Mouse (Mus musculus) stomach, embryonic 15.5 days (tissue): ENCODE measurements at regions not wholly inside any gene's neighbourhood (a gene's known extent, or its start where the extent isn't known, plus 50 kb on each side); places are given as distances from the start of the nearest gene placed in this dataset.
A peak's percentile ranks its signal among the peaks of the same experiment; 100 is the strongest.

Experiments used
- ATAC-seq: fragments of 200-750 bp; cut with Nextera tagmentation; 2 replicates; pipeline ENCODE4 v1.8.0; 2017; ENCODE audit warnings: low read depth, moderate number of reproducible peaks, moderate TSS enrichment; ENCODE audit not compliant: insufficient read depth, low FRiP score
- H3K27ac ChIP-seq: fragments of 300-500 bp; sonication (generic); 2 replicates; pipeline ENCODE4 v1.5.1; 2015; ENCODE audit warnings: mild to moderate bottlenecking, inconsistent platforms
- H3K27me3 ChIP-seq: fragments of 300-500 bp; sonication (generic); replicated peaks from 2 replicates; pipeline ENCODE4 v1.6.1; 2015; ENCODE audit warnings: inconsistent platforms
- H3K36me3 ChIP-seq: fragments of 300-500 bp; sonication (generic); 2 replicates; pipeline ENCODE4 v1.6.1; 2015; ENCODE audit warnings: inconsistent platforms
- H3K4me1 ChIP-seq: fragments of 300-500 bp; sonication (generic); 2 replicates; pipeline ENCODE4 v1.6.1; 2015; ENCODE audit warnings: inconsistent platforms
- H3K4me2 ChIP-seq: fragments of 300-500 bp; sonication (generic); 2 replicates; pipeline ENCODE4 v1.6.1; 2015; ENCODE audit warnings: mild to moderate bottlenecking, inconsistent platforms
- H3K4me3 ChIP-seq: fragments of 300-500 bp; sonication (generic); replicated peaks from 2 replicates; pipeline ENCODE4 v1.5.1; 2015; ENCODE audit warnings: inconsistent platforms
- H3K9ac ChIP-seq: fragments of 300-500 bp; sonication (generic); 2 replicates; pipeline ENCODE4 v1.6.1; 2015; ENCODE audit warnings: inconsistent platforms
- H3K9me3 ChIP-seq: fragments of 300-500 bp; sonication (generic); 2 replicates; pipeline ENCODE4 v1.6.1; 2016; ENCODE audit warnings: inconsistent platforms
- WGBS: fragments of 180-500 bp; shearing (Covaris S2); methylation state at CpG from one replicate; pipeline ENCODE4 v1.1.7; 2015; 5-methylcytosine and 5-hydroxymethylcytosine counted together

DNA sequence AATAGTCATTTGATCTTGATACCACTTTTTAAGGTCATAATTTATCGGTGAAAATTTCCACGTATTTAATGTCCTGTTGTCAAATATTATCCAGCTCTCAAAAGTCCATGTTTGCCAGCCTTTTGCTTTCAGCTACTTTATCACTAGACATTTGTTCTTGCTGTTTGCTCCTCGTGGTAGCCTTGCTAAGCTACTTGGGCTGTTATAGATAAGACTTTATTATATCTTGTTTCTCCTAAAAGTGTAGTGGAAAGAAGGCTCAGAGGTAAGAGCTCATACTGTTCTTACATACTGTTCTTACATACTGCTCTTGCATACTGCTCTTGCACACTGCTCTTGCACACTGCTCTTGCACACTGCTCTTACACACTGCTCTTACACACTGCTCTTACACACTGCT, 93.3 kb upstream of the Mon1b start:
- 55% methylated on average over 3 of the region's 3 CpGs for WGBS
- Histone ChIP-seq H3K27ac (no peak overlapping the region), H3K4me1 (no peaks in the 10 kb centered on the region), H3K9ac (no peak overlapping the region), H3K4me3 (no peak overlapping the region), H3K9me3 (no peaks in the 10 kb centered on the region), H3K27me3 (no peaks in the 10 kb centered on the region), H3K4me2 (no peak overlapping the region), H3K36me3 (no peaks in the 10 kb centered on the region)
- ATAC-seq = peak; percentile 78

DNA sequence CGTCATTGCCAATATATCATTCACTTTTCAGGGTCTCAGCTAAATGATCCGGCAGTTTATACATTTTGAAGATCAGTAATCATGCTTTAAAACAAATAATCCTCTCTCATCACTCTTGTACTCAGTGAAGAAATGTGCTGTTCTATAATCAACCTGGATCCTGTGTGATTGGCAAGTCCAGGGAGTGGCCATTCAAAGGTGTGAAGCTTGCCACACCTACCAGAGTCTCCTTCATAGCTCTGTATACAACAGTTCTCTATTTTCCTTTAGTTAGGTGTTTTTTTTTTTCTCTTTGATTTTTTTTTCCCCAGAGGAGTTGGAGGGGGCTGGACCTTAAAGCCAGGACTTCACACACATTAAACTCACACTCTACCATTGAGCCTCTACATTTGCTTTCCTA, 92.7 kb upstream of the Mon1b start:
- H3K27me3 ChIP-seq = no peaks in the 10 kb centered on the region
- ATAC-seq = peak; percentile 66
- no peak overlapping the region for H3K9ac ChIP-seq
- no peak overlapping the region for H3K4me2 ChIP-seq
- no peaks in the 10 kb centered on the region for H3K9me3 ChIP-seq
- H3K4me1 ChIP-seq = no peaks in the 10 kb centered on the region
- H3K27ac ChIP-seq = no peak overlapping the region
- 54% methylated on average over 2 of the region's 2 CpGs for WGBS
- H3K36me3 ChIP-seq = no peaks in the 10 kb centered on the region
- no peak overlapping the region for H3K4me3 ChIP-seq

GRCm38 (mm10) chr8:113549200-113549599, 86.2 kb upstream of the Mon1b start:
- H3K4me2 ChIP-seq = no peak overlapping the region
- H3K27me3 ChIP-seq = no peaks in the 10 kb centered on the region
- no peaks in the 10 kb centered on the region for H3K4me1 ChIP-seq
- H3K4me3 ChIP-seq = no peak overlapping the region
- no peak for ATAC-seq
- H3K27ac ChIP-seq = no peak overlapping the region
- WGBS = 80% methylated on average over 7 of the region's 7 CpGs
- no peak overlapping the region for H3K9ac ChIP-seq
- no peaks in the 10 kb centered on the region for H3K9me3 ChIP-seq
- H3K36me3 ChIP-seq = no peaks in the 10 kb centered on the region

DNA sequence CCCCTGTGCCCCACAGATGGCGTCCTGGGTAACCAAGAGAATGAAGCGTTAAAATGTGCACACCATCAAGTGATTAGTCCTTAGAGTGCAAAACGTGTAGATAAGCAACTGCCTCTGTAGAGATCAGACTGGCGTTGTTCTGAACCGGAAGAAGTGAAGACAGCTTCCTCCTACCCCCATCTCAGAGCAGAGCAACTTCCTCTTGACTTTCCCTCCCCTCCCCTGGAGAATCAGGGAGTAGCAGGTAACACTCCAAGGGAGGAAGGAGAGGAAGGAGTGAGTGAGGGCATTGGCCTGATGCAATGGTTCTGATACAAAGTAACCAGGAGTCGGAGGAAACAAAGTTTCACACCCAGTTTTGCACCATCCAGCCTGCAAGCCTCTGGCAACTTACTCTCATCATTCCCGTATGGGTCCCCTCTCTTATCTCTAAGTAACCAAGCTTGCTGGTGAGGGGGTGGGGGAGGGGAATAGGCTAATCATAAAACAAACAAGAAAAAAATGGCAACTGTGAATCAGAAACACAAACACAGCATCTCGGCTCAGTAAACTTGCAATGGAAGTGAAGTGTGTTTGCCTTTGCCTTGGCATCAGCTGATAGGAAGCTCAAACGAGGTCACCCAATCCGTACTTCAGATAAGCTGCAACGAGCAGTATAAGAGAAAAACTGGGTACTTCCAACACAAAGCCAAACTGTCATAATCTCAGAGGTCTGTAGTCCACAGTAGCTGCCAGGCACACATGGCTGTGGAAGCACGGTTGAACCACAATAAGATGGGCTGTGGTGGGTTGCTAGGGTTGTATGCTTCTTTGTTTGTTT, 83.7 kb upstream of the Mon1b start:
- H3K9me3 ChIP-seq = no peaks in the 10 kb centered on the region
- WGBS = 61% methylated on average over 12 of the region's 12 CpGs
- H3K9ac ChIP-seq = no peak overlapping the region
- H3K4me3 ChIP-seq = no peak overlapping the region
- peak; percentile 74 for ATAC-seq
- H3K27me3 ChIP-seq = no peaks in the 10 kb centered on the region
- H3K36me3 ChIP-seq = no peaks in the 10 kb centered on the region
- no peak overlapping the region for H3K27ac ChIP-seq
- no peaks in the 10 kb centered on the region for H3K4me1 ChIP-seq
- no peak overlapping the region for H3K4me2 ChIP-seq

- Histone ChIP-seq H3K4me1 (no peaks in the 10 kb centered on the region), H3K9ac (no peak overlapping the region), H3K36me3 (no peaks in the 10 kb centered on the region), H3K27ac (no peak overlapping the region), H3K4me3 (no peak overlapping the region), H3K27me3 (no peaks in the 10 kb centered on the region), H3K4me2 (no peak overlapping the region), H3K9me3 (no peaks in the 10 kb centered on the region)
- 75% methylated on average over 5 of the region's 5 CpGs for WGBS
- no peak for ATAC-seq
Measured at GRCm38 (mm10) chr8:113552826-113553225, 82.6 kb upstream of the Mon1b start.

DNA sequence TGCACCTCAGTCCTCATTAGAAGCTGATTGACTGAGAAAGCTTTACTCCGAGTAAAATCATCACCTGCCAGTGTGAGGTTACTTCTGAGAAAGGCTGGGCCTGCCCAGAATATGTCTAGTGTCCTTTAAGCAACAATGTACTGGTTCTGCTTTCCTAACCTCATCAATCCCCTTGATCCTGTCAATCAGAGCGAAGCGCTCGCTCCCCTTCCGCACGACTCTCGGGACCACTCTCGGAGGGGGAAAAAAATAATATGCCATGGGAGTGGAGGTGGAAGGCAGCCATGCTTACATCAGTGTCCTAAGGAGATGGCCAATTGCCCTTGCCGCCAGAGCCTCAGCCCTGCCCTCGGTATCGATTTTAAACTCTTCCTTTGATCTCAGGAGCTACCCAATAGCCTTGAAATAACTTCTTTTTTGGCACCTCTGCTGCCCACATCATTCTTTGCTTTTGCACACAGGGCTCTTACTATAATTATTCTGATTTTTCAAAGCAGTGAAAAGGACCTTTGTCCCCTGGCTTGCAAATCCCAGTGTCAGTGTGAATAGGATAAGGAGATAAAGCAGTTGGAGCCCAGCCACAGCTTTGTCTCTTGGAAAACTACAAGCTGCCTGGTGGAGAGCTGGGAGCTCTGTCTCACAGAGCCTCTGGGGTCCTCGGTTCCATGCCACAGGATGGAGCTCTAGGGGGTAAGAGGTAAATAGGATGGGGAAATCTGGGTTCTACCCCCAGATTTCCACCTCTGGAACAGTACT, 80.5 kb upstream of the Mon1b start:
- Histone ChIP-seq H3K9me3 (no peaks in the 10 kb centered on the region), H3K9ac (no peak overlapping the region), H3K27me3 (no peaks in the 10 kb centered on the region), H3K27ac (no peak overlapping the region), H3K36me3 (no peaks in the 10 kb centered on the region), H3K4me2 (no peak overlapping the region), H3K4me3 (no peak overlapping the region), H3K4me1 (no peaks in the 10 kb centered on the region)
- WGBS = 51% methylated on average over 12 of the region's 12 CpGs
- no peak for ATAC-seq

DNA sequence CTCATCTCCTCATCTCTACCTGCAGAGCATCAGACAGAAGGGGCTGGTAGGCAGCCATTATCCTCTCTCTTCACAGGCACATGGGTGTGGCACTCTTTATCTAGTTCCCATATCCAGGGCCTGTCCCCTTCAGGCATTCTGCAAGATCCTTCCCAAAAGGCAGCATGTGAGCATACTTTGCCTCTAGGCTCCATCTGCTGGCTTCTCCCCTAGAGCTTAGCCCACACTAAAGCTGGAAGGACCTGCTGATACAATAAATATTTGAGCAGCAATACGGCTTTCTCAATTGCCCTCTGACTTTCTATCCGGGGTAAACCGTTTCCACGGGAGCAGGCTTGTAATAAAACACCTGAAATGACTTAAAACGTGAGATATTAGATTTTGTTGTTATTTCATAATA, 78.4 kb upstream of the Mon1b start:
- Histone ChIP-seq H3K27ac (no peak overlapping the region), H3K9me3 (no peaks in the 10 kb centered on the region), H3K27me3 (no peaks in the 10 kb centered on the region), H3K9ac (no peak overlapping the region), H3K4me1 (no peaks in the 10 kb centered on the region), H3K4me2 (no peak overlapping the region), H3K36me3 (no peaks in the 10 kb centered on the region), H3K4me3 (no peak overlapping the region)
- no peak for ATAC-seq
- WGBS = 55% methylated on average over 5 of the region's 5 CpGs

GRCm38 (mm10) chr8:113581098-113581497, 54.3 kb upstream of the Mon1b start:
- H3K36me3 ChIP-seq = no peaks in the 10 kb centered on the region
- ATAC-seq = peak; percentile 47; the same call in 1 of the 2 replicates
- H3K9ac ChIP-seq = no peak overlapping the region
- WGBS = 26% methylated on average over 10 of the region's 10 CpGs
- H3K27me3 ChIP-seq = no peaks in the 10 kb centered on the region
- H3K9me3 ChIP-seq = no peaks in the 10 kb centered on the region
- no peak overlapping the region for H3K4me3 ChIP-seq
- no peak overlapping the region for H3K4me2 ChIP-seq
- H3K27ac ChIP-seq = no peak overlapping the region
- peaks cover 7% of the 10 kb centered on the region; the same call in 1 of the 2 replicates for H3K4me1 ChIP-seq

- Histone ChIP-seq H3K27me3 (no peaks in the 10 kb centered on the region), H3K4me1 (peaks cover 7% of the 10 kb centered on the region; the same call in 1 of the 2 replicates), H3K36me3 (no peaks in the 10 kb centered on the region), H3K9me3 (no peaks in the 10 kb centered on the region), H3K9ac (no peak overlapping the region), H3K4me2 (no peak overlapping the region), H3K4me3 (no peak overlapping the region), H3K27ac (no peak overlapping the region)
- ATAC-seq = no peak
- WGBS = 19% methylated on average over 12 of the region's 12 CpGs
Measured at GRCm38 (mm10) chr8:113581704-113582103, 53.7 kb upstream of the Mon1b start.

DNA sequence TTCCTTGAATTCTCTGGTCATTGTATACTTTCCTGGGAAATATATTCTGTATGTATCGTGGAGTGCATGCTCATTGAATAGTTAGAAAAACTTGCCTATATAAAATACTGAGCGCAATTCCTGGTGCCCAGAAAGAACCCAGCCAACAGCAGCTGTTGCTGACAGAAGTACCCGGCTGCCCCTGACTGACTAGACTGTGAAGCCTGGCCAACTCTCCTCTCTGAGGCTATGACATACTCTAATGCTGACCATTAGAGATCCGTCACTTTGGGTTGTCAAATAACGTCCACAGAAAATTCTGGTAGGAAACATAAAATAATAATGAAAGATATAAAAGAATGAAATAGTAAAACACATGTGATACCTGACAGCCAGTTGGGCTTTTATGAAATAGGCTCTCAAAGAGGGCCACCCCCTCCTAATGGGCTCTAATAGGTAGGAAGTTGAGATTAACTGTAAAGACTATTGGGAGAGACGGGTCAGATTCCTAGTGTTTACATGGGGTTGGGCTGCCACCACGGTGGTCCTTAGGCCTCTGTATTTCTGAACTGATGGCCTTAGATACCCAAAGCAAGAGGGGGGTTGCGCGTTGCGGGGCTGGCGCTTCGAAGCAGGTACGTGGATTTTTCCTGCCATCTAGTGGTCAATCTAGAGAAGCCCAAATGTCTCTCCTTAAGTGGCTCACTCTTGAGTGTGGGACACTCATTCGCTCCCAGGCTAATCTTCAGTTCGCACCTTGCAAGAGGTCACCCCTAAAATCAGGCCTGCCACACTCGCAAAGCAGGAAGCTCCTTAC, 53.0 kb upstream of the Mon1b start:
- no peaks in the 10 kb centered on the region for H3K36me3 ChIP-seq
- H3K9me3 ChIP-seq = no peaks in the 10 kb centered on the region
- no peak overlapping the region for H3K9ac ChIP-seq
- peak; percentile 47; the same call in 1 of the 2 replicates for ATAC-seq
- H3K4me3 ChIP-seq = no peak overlapping the region
- 18% methylated on average over 16 of the region's 16 CpGs for WGBS
- H3K27ac ChIP-seq = no peak overlapping the region
- peaks cover 7% of the 10 kb centered on the region; the same call in 1 of the 2 replicates for H3K4me1 ChIP-seq
- H3K27me3 ChIP-seq = no peaks in the 10 kb centered on the region
- peak overlapping the region; percentile 42 for H3K4me2 ChIP-seq

DNA sequence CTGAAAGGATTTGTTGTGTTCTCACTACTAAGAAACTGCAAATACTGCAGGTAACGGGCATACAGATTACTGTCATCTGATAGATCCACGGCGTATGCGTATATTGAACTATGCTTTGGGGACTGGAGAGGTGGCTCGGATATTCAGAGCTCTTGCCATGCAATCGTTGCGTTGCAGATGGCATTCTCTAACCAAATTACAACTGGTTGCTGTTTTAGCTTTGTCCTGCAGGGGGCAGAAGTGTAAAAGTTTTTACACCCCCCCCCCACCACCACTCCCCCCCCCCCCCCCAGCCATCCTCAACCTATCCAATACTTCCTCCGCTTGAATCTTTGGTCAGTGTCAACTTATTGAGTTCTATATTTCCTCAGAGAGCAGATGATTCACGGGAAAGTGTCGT, 51.6 kb upstream of the Mon1b start:
- H3K27ac ChIP-seq = no peak overlapping the region
- 79% methylated on average over 10 of the region's 10 CpGs for WGBS
- H3K4me1 ChIP-seq = peaks cover 7% of the 10 kb centered on the region; the same call in 1 of the 2 replicates
- no peak overlapping the region for H3K4me3 ChIP-seq
- H3K36me3 ChIP-seq = no peaks in the 10 kb centered on the region
- no peaks in the 10 kb centered on the region for H3K27me3 ChIP-seq
- no peak overlapping the region for H3K9ac ChIP-seq
- no peak overlapping the region for H3K4me2 ChIP-seq
- ATAC-seq = no peak
- H3K9me3 ChIP-seq = no peaks in the 10 kb centered on the region
